Mouse (Mus musculus) CH12.LX (cell line): Measurements from ENCODE around the gene Rptor.

Experiments used
- CHD1 ChIP-seq: IDR thresholded peaks from 2 replicates; pipeline ENCODE4 v1.6.1; 2012; ENCODE audit warnings: low read depth, low read length, improper control_type of control experiment, inconsistent platforms
- CTCF ChIP-seq, 2 experiments: IDR thresholded peaks in 1 of 2; conservative IDR thresholded peaks in 1 of 2; 2 replicates each; pipeline ENCODE4 v1.5.1; 2011 to 2012; ENCODE audit warnings: low read depth in 2 of 2, low read length in 2 of 2, improper control_type of control experiment in 1 of 2, inconsistent platforms in 1 of 2, mild to moderate bottlenecking in 1 of 2, moderate library complexity in 1 of 2
- ELF1 ChIP-seq: IDR thresholded peaks from 2 replicates; pipeline ENCODE4 v1.6.1; 2014; ENCODE audit warnings: low read depth, mild to moderate bottlenecking, inconsistent platforms, low read length, improper control_type of control experiment
- EP300 ChIP-seq: IDR thresholded peaks from 2 replicates; pipeline ENCODE4 v1.6.1; 2011; ENCODE audit warnings: low read length, improper control_type of control experiment
- IRF4 ChIP-seq: IDR thresholded peaks from 2 replicates; pipeline ENCODE4 v1.6.1; 2014; ENCODE audit warnings: low read depth, mild to moderate bottlenecking, inconsistent platforms, low read length, improper control_type of control experiment
- MAFK ChIP-seq: IDR thresholded peaks from 2 replicates; pipeline ENCODE4 v1.6.1; 2011; ENCODE audit warnings: low read length, improper control_type of control experiment; ENCODE audit not compliant: insufficient replicate concordance
- MAX ChIP-seq: IDR thresholded peaks from 2 replicates; pipeline ENCODE4 v1.6.1; 2011; ENCODE audit warnings: low read length, improper control_type of control experiment
- POLR2A ChIP-seq: IDR thresholded peaks from 2 replicates; pipeline ENCODE4 v1.6.1; 2011; ENCODE audit warnings: low read depth, mild to moderate bottlenecking, improper control_type of control experiment, low read length
- SIN3A ChIP-seq: IDR thresholded peaks from 2 replicates; pipeline ENCODE4 v1.6.1; 2012; ENCODE audit warnings: low read length, improper control_type of control experiment, inconsistent platforms
- USF2 ChIP-seq: conservative IDR thresholded peaks from 2 replicates; pipeline ENCODE4 v1.6.1; 2011; ENCODE audit warnings: low read depth, low read length, improper control_type of control experiment
- ZNF384 ChIP-seq: IDR thresholded peaks from 2 replicates; pipeline ENCODE4 v1.6.1; 2012; ENCODE audit warnings: low read depth, low read length, improper control_type of control experiment, inconsistent platforms

GRCm38 (mm10) chr11:119893667-119894236 lies 291.0 kb downstream of the Rptor start:
- TF ChIP-seq POLR2A (no peak), EP300 (no peak), CTCF (conservative IDR thresholded peaks at IDR 0.05 in 1 of 2, IDR thresholded peaks at IDR 0.05 in 1 of 2; ENCODE audit: low read depth in 2 of 2, low read length in 2 of 2) (no peak), ZNF384 (no peak), MAX (no peak), IRF4 (no peak), SIN3A (no peak), MAFK (no peak), USF2 (no peak), ELF1 (no peak), CHD1 (no peak)
